ENCODE assay signal across 24 mouse cellular contexts in the genomic region with DNA sequence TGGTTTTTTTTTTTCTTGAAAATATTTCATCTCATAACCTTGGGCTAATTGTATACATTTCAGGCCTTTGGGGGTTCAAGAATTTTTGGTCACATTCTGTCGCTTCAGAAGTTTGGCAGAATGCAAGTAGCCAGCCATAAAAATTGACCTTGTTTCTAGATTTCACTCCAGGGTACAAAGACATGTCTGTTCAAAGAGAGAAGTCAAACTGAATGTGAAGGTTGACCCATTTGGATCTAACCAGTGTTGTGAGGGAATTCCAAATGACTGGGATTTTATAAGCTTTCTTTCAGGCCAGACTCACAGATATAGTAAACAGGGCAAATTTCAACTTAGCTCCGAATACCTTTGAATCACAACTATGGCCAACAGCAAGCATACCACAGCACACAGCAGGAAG.
"Had no signal": no experiment of that assay in that cellular context is flagged by ENCODE, and none has a peak within 500 bp of the region (broad histone marks: within the 10 kb centered on the region; RNA-seq: fewer than 3 reads in every experiment).

No protein-coding gene starts in this region.

- H3K9ac ChIP-seq: heart, embryonic 12.5 days; hindbrain, embryonic 12.5 days; hindbrain, embryonic 14.5 days; limb, embryonic 12.5 days had no signal

- H3K36me3 ChIP-seq: heart, embryonic 10.5 days; heart, embryonic 12.5 days; limb, embryonic 10.5 days; limb, embryonic 12.5 days had no signal

- DNase-seq: gastrocnemius, adult 2 months; gastrocnemius, postnatal 10 days; gastrocnemius, postnatal 25 days; heart, adult 18-20 months; heart, postnatal 10 days; heart, postnatal 4 days; kidney, adult 11 months; kidney, adult 2 months; kidney, postnatal 10 days; kidney, postnatal 25 days; kidney, postnatal 4 days; liver had no signal

- H3K9me3 ChIP-seq: heart, embryonic 10.5 days; heart, embryonic 12.5 days; hindbrain, embryonic 10.5 days; hindbrain, embryonic 12.5 days; limb, embryonic 10.5 days; limb, embryonic 12.5 days had no signal

- ATAC-seq: hindbrain, embryonic 16.5 days; intestine, embryonic 16.5 days had no signal

- H3K4me2 ChIP-seq: heart, embryonic 12.5 days; hindbrain, embryonic 12.5 days; hindbrain, embryonic 14.5 days; limb, embryonic 12.5 days; liver, embryonic 11.5 days had no signal

- H3K27me3 ChIP-seq: heart, embryonic 12.5 days; hindbrain, embryonic 12.5 days; limb, embryonic 12.5 days had no signal

- H3K4me3 ChIP-seq: gastrocnemius, adult 2 months; heart, embryonic 10.5 days; heart, embryonic 12.5 days; hindbrain, embryonic 10.5 days; hindbrain, embryonic 12.5 days; layer of hippocampus, adult 2 months; left cerebral cortex, adult 2 months; limb, embryonic 10.5 days; limb, embryonic 12.5 days had no signal

- H3K27ac ChIP-seq: gastrocnemius, adult 2 months; heart, embryonic 10.5 days; hindbrain, embryonic 10.5 days; hindbrain, embryonic 12.5 days; hindbrain, embryonic 14.5 days; layer of hippocampus, adult 2 months; left cerebral cortex, adult 2 months; limb, embryonic 10.5 days; limb, embryonic 12.5 days had no signal

- H3K4me1 ChIP-seq: heart, embryonic 10.5 days; heart, embryonic 12.5 days; hindbrain, embryonic 10.5 days; hindbrain, embryonic 12.5 days; limb, embryonic 10.5 days had no signal
